Mouse (Mus musculus): Measurements from ENCODE around the gene Hist1h2be. TPM values are rescaled to one million over a fixed set of nuclear protein-coding genes. Genes with fewer than 3 reads are reported as not detected.

Gene Hist1h2be
- polyA plus RNA-seq (2015; fragmentation: Nextera tagmentation; extraction: Ambion mirVana), result 2.5 and 3.2 TPM in 2 replicates

DNA sequence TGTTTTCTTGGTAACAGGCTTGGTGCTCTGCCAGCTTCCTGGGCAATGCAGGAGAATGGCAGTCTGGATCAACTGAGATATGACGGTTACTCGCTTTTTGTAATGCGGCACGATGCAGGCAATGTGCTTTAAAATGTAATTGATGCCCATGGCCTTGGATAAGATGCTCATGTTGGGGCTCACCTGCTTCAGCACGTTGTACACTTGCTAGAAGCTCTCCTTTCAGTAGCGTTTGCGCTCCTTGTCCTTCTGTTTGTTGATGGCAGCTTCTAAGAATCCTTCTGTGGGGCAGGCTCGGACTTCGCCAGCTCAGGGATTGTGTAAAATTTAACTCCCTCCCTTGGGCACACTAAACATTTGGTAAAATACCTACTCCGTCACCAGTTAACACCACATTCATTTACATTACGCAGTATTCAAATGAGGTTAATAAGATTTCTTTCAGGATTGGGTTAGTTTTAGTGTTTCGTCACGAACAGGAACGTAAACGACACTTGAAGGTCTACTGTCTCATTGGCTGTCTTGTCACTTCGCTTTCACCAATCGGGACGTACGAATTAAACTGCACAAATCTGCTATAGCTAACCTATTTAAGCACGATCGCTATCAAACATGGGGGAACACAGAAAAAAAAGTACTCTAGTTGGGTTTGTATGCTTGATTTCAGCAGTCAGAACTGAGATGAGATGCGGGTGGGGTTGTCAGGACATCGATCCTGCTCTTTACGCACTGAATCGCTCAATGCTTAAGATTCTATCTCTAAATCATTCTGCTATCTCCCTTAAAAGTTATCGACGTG is at the start of gene Hist1h2be:
Hist1h2be (minus strand) TSS at position 392 of the 799 bp plus-strand sequence.

DNA sequence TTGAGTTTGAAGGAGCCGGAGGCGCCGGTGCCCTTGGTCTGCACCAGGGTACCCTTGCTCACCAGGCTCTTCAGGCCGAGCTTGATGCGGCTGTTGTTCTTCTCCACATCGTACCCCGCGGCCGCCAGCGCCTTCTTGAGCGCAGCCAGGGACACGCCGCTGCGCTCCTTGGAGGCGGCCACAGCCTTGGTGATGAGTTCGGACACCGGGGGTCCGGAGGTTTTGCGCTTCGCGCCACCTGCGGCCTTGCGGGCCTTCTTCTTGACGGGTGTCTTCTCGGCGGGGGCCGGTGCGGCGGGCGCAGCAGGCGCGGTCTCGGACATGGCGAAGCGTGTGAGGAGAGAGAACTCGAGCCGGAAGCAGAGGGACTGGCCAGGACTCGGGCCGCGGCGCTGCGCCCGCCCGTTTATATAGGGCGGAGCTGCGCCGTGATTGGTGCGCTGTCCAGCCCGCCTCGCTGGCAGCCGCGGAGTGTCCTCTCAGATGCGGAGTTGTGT is 1.3 kb upstream of the Hist1h2be start, which contains the start of gene Hist1h1e:
Hist1h1e (minus strand) TSS at position 384 of the 497 bp plus-strand sequence.

DNA sequence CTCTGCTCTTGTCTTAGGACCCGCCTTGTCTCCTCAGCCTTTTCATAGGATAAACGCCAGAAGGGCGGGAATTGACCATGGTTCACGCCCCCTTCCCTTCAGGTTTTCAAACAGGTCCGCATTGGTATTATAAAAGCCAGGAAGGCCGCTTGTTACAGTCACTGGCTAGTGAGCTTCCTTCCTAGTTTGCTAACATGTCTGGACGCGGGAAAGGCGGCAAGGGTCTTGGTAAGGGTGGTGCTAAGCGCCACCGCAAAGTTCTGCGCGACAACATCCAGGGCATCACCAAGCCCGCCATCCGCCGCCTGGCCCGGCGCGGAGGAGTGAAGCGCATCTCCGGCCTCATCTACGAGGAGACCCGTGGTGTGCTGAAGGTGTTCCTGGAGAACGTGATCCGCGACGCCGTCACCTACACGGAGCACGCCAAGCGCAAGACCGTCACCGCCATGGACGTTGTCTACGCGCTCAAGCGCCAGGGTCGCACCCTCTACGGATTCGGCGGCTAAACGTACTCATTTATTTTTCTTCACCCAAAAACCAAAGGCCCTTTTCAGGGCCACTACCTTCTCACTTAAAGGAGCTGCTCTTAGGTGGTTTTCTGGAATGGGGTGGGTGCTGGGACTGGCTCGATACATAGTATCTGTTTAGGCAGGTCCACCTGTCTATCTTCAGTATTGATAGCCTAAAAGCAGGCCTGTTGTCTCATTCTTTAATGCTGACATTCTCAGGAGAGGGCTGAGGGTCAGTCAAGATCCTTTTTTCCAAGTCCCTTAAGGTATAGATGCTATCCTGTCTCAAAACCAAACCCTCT is 39.3 kb downstream of the Hist1h2be start, which contains the start of gene Hist1h4d:
Hist1h4d (plus strand) TSS at position 191 of the 811 bp plus-strand sequence.

DNA sequence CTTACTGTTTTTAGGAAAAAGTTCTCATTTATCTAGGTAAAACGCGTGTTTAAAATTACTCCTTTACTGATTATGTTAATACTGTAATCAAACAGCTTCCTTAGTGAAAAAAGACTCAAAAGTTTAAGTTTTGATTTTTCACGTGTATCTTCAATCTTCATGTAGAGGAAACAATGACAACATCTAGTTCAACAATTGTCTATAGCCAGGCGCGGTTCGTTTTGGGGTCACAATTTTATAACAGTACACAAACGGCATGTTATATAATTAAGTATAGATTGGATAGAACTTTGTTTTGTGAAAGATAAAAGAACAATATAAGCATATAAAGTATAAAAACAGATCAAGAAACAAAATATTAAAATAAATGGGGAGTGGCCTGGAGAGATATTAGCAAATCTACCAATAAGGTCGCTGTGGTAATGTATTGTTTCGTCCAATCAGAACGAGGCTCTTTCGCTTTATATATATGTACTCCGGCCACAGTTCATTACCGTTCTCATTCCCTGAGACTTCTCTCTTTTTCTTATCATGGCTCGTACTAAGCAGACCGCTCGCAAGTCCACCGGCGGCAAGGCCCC is 45.6 kb downstream of the Hist1h2be start, which contains the start of gene Hist1h3d:
Hist1h3d (plus strand) TSS at position 493 of the 581 bp plus-strand sequence.

GRCm38 (mm10) chr13:23573898-23574524 is 46.9 kb downstream of the Hist1h2be start, which contains the start of the genes Hist1h2bf and Hist1h2ad:
TSS of gene Hist1h2bf (minus strand) at chr13:23574196.
TSS of gene Hist1h2ad (plus strand) at chr13:23574381.

DNA sequence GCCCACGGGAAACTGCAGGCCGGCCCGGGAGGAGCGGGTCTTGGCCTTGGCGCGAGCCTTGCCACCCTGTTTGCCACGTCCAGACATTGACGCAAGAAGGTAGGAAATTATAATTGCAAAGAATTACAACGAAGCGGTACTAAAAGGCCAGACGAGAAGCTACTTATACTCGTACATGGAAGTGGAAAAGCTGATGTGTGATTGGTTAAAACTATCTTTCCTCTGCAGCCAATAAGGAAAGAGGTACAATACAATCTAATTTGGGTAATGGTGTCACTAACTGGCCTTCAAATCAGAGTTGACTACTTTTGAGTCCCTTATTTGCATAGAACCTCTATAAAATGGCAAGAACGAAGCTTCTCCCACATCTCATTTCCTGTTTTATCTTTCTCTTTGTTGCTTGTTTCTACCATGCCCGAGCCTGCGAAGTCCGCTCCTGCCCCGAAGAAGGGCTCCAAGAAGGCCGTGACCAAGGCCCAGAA is 49.9 kb downstream of the Hist1h2be start, which contains the start of the genes Hist1h2ae and Hist1h2bg:
Hist1h2ae (minus strand) TSS at position 199 of the 482 bp plus-strand sequence.
Hist1h2bg (plus strand) TSS at position 375 of the 482 bp plus-strand sequence.

GRCm38 (mm10) chr13:23561883-23562659 is 58.9 kb downstream of the Hist1h2be start, which contains the start of gene Hist1h3e:
TSS of gene Hist1h3e (minus strand) at chr13:23562369.

DNA sequence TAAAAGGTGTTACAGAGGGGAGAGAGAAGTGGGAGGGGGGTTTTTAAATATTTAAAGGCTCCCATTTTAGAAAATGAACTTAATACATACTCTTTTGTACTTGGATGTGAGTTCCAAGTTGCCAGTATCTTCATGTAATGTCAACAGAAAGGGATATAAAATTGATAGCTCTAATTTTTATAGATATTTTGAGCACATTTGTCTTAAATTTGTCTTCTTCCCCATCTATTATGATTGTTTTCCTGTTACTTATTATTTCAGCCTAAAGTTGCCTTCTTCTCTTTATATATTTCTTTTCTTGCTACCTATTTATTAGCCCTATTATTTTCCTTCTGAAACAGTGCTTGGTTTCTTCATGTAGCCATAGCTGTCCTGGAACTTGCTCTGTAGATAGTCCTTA is 68.0 kb downstream of the Hist1h2be start, which contains the start of gene Hist1h1d:
Hist1h1d (plus strand) TSS at position 301 of the 400 bp plus-strand sequence.

GRCm38 (mm10) chr13:23551146-23551834 is 69.6 kb downstream of the Hist1h2be start, which contains the start of gene Hist1h4f:
TSS of gene Hist1h4f (minus strand) at chr13:23551648.

GRCm38 (mm10) chr13:23543965-23544786 is 76.7 kb downstream of the Hist1h2be start, which contains the start of gene Hist1h3f:
TSS of gene Hist1h3f (plus strand) at chr13:23544052.

DNA sequence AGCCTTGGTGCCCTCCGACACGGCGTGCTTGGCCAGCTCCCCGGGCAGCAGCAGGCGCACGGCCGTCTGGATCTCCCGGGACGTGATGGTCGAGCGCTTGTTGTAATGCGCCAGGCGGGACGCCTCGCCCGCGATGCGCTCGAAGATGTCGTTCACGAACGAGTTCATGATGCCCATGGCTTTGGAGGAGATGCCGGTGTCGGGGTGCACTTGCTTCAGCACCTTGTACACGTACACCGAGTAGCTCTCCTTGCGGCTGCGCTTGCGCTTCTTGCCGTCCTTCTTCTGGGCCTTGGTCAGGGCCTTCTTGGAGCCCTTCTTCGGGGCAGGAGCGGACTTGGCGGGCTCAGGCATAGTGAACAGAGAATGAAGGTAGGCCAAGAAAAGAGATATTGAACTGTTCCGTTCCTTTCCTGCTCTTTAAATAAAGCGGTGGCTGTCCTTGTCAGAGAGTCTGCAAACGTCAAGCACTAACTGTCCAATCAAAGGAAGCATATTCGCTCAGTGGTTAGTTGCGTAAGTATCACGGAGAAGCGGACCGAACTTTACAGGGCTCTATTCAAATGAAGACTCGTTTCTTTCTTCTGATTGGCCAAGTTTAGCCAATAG is 77.8 kb downstream of the Hist1h2be start, which contains the start of gene Hist1h2bh:
Hist1h2bh (minus strand) TSS at position 394 of the 609 bp plus-strand sequence.

GRCm38 (mm10) chr13:23535137-23536075 is 85.5 kb downstream of the Hist1h2be start, which contains the start of gene Hist1h3g:
TSS of gene Hist1h3g (plus strand) at chr13:23535422.

Other genes starting within 250 kb of the Hist1h2be start
- 6.4 and 6.9 TPM in 2 replicates for gene Abt1, start 197.3 kb downstream of the Hist1h2be start, polyA plus RNA-seq (2015; fragmentation: Nextera tagmentation; extraction: Ambion mirVana)
- 2.5 and 3.0 TPM in 2 replicates for gene Btn1a1, start 155.2 kb downstream of the Hist1h2be start, polyA plus RNA-seq (2015; fragmentation: Nextera tagmentation; extraction: Ambion mirVana)
- not detected in 2 replicates for gene Btn2a2, start 132.3 kb downstream of the Hist1h2be start, polyA plus RNA-seq (2015; fragmentation: Nextera tagmentation; extraction: Ambion mirVana)
- gene Hist1h4h, start 90.1 kb downstream of the Hist1h2be start, polyA plus RNA-seq (2015; fragmentation: Nextera tagmentation; extraction: Ambion mirVana), result 10.2 and 10.9 TPM in 2 replicates
- 40.9 and 45.6 TPM in 2 replicates for gene Hist1h2af, start 87.2 kb downstream of the Hist1h2be start, polyA plus RNA-seq (2015; fragmentation: Nextera tagmentation; extraction: Ambion mirVana)
- 18.3 and 26.4 TPM in 2 replicates for gene Hist1h3g, start 85.7 kb downstream of the Hist1h2be start, polyA plus RNA-seq (2015; fragmentation: Nextera tagmentation; extraction: Ambion mirVana)
- 2.3 and 2.8 TPM in 2 replicates for gene Hist1h2bh, start 77.7 kb downstream of the Hist1h2be start, polyA plus RNA-seq (2015; fragmentation: Nextera tagmentation; extraction: Ambion mirVana)
- 5.0 and 8.1 TPM in 2 replicates for gene Hist1h3f, start 77.1 kb downstream of the Hist1h2be start, polyA plus RNA-seq (2015; fragmentation: Nextera tagmentation; extraction: Ambion mirVana)
- 7.3 and 7.9 TPM in 2 replicates for gene Hist1h4f, start 69.5 kb downstream of the Hist1h2be start, polyA plus RNA-seq (2015; fragmentation: Nextera tagmentation; extraction: Ambion mirVana)
- 0.91 and 1.1 TPM in 2 replicates for gene Hist1h1d, start 67.9 kb downstream of the Hist1h2be start, polyA plus RNA-seq (2015; fragmentation: Nextera tagmentation; extraction: Ambion mirVana)
- 15.3 and 18.5 TPM in 2 replicates for gene Hist1h3e, start 58.8 kb downstream of the Hist1h2be start, polyA plus RNA-seq (2015; fragmentation: Nextera tagmentation; extraction: Ambion mirVana)
- gene Hist1h2ae, start 49.9 kb downstream of the Hist1h2be start, polyA plus RNA-seq (2015; fragmentation: Nextera tagmentation; extraction: Ambion mirVana), result 134 and 158 TPM in 2 replicates
- gene Hist1h2bg, start 49.7 kb downstream of the Hist1h2be start, polyA plus RNA-seq (2015; fragmentation: Nextera tagmentation; extraction: Ambion mirVana), result 22.9 and 29.0 TPM in 2 replicates
- 18.8 and 26.9 TPM in 2 replicates for gene Hist1h2bf, start 46.9 kb downstream of the Hist1h2be start, polyA plus RNA-seq (2015; fragmentation: Nextera tagmentation; extraction: Ambion mirVana)
- gene Hist1h2ad, start 46.7 kb downstream of the Hist1h2be start, polyA plus RNA-seq (2015; fragmentation: Nextera tagmentation; extraction: Ambion mirVana), result 4.1 and 8.1 TPM in 2 replicates
- gene Hist1h3d, start 45.4 kb downstream of the Hist1h2be start, polyA plus RNA-seq (2015; fragmentation: Nextera tagmentation; extraction: Ambion mirVana), result 19.3 and 30.4 TPM in 2 replicates
- 202 and 234 TPM in 2 replicates for gene Hist1h4d, start 39.5 kb downstream of the Hist1h2be start, polyA plus RNA-seq (2015; fragmentation: Nextera tagmentation; extraction: Ambion mirVana)
- 31.4 and 33.9 TPM in 2 replicates for gene Hist1h1e, start 1.4 kb upstream of the Hist1h2be start, polyA plus RNA-seq (2015; fragmentation: Nextera tagmentation; extraction: Ambion mirVana)
- 1.9 and 3.1 TPM in 2 replicates for gene Hist1h2ac, start 62.8 kb upstream of the Hist1h2be start, polyA plus RNA-seq (2015; fragmentation: Nextera tagmentation; extraction: Ambion mirVana)
- 77.4 and 85.8 TPM in 2 replicates for gene Hist1h2bc, start 63.1 kb upstream of the Hist1h2be start, polyA plus RNA-seq (2015; fragmentation: Nextera tagmentation; extraction: Ambion mirVana)
- gene Hist1h1t, start 74.7 kb upstream of the Hist1h2be start, polyA plus RNA-seq (2015; fragmentation: Nextera tagmentation; extraction: Ambion mirVana), result not detected in 2 replicates
- 18.8 TPM in 2 replicates for gene Hist1h4c, start 77.3 kb upstream of the Hist1h2be start, polyA plus RNA-seq (2015; fragmentation: Nextera tagmentation; extraction: Ambion mirVana)
- gene Hfe, start 89.7 kb upstream of the Hist1h2be start, polyA plus RNA-seq (2015; fragmentation: Nextera tagmentation; extraction: Ambion mirVana), result 10.7 and 14.6 TPM in 2 replicates
- gene Hist1h1c, start 117.7 kb upstream of the Hist1h2be start, polyA plus RNA-seq (2015; fragmentation: Nextera tagmentation; extraction: Ambion mirVana), result 62.5 and 68.9 TPM in 2 replicates
- gene Hist1h3c, start 124.5 kb upstream of the Hist1h2be start, polyA plus RNA-seq (2015; fragmentation: Nextera tagmentation; extraction: Ambion mirVana), result 10.7 and 11.0 TPM in 2 replicates
- gene Hist1h2bb, start 125.6 kb upstream of the Hist1h2be start, polyA plus RNA-seq (2015; fragmentation: Nextera tagmentation; extraction: Ambion mirVana), result 7.7 and 9.4 TPM in 2 replicates
- gene Hist1h2ab, start 130.0 kb upstream of the Hist1h2be start, polyA plus RNA-seq (2015; fragmentation: Nextera tagmentation; extraction: Ambion mirVana), result 104 and 128 TPM in 2 replicates
- 51.9 and 64.5 TPM in 2 replicates for gene Hist1h3b, start 131.1 kb upstream of the Hist1h2be start, polyA plus RNA-seq (2015; fragmentation: Nextera tagmentation; extraction: Ambion mirVana)
- gene Hist1h4b, start 135.9 kb upstream of the Hist1h2be start, polyA plus RNA-seq (2015; fragmentation: Nextera tagmentation; extraction: Ambion mirVana), result 8.3 and 9.5 TPM in 2 replicates
- 1.3 and 1.4 TPM in 2 replicates for gene Hist1h4a, start 140.1 kb upstream of the Hist1h2be start, polyA plus RNA-seq (2015; fragmentation: Nextera tagmentation; extraction: Ambion mirVana)
- 26.7 and 31.7 TPM in 2 replicates for gene Hist1h3a, start 141.3 kb upstream of the Hist1h2be start, polyA plus RNA-seq (2015; fragmentation: Nextera tagmentation; extraction: Ambion mirVana)
- gene Hist1h1a, start 142.5 kb upstream of the Hist1h2be start, polyA plus RNA-seq (2015; fragmentation: Nextera tagmentation; extraction: Ambion mirVana), result 15.4 and 20.8 TPM in 2 replicates
- not detected in 2 replicates for gene Trim38, start 148.8 kb upstream of the Hist1h2be start, polyA plus RNA-seq (2015; fragmentation: Nextera tagmentation; extraction: Ambion mirVana)
- gene Slc17a2, start 185.9 kb upstream of the Hist1h2be start, polyA plus RNA-seq (2015; fragmentation: Nextera tagmentation; extraction: Ambion mirVana), result not detected in 2 replicates
- gene Slc17a3, start 218.3 kb upstream of the Hist1h2be start, polyA plus RNA-seq (2015; fragmentation: Nextera tagmentation; extraction: Ambion mirVana), result not detected in 2 replicates
- not detected in 2 replicates for gene Slc17a1, start 246.6 kb upstream of the Hist1h2be start, polyA plus RNA-seq (2015; fragmentation: Nextera tagmentation; extraction: Ambion mirVana)